Mouse (Mus musculus) gastrocnemius, postnatal 14 days (tissue): ENCODE measurements around the gene Mest. TPM values are rescaled to one million over a fixed set of nuclear protein-coding genes. Genes with fewer than 3 reads are reported as not detected.
A peak's percentile ranks its signal among the peaks of the same experiment; 100 is the strongest.

Experiments
- DNase-seq: peaks from one replicate; pipeline ENCODE4 v3.0.0; 2021; ENCODE audit warnings: mixed read lengths
- intact Hi-C: fragments of 180-260 bp; cut with DNase I; formaldehyde crosslinking; loops from one replicate; pipeline ENCODE4 v1.15.1; 2025; ENCODE audit warnings: low total_unique reads
- microRNA-seq, 2 experiments: library from miRNA; unstranded; fragments of <30 nt; microRNA quantifications; one replicate each; pipeline ENCODE4 v1.2.0; 2021
- total RNA-seq, 2 experiments: library from RNA; stranded (reverse); gene quantifications; 2 replicates each; pipeline ENCODE4 v1.2.3; 2021

The Mest gene
- total RNA-seq, 2 experiments from 2014 or later, result 64.5 to 101 TPM

DNA sequence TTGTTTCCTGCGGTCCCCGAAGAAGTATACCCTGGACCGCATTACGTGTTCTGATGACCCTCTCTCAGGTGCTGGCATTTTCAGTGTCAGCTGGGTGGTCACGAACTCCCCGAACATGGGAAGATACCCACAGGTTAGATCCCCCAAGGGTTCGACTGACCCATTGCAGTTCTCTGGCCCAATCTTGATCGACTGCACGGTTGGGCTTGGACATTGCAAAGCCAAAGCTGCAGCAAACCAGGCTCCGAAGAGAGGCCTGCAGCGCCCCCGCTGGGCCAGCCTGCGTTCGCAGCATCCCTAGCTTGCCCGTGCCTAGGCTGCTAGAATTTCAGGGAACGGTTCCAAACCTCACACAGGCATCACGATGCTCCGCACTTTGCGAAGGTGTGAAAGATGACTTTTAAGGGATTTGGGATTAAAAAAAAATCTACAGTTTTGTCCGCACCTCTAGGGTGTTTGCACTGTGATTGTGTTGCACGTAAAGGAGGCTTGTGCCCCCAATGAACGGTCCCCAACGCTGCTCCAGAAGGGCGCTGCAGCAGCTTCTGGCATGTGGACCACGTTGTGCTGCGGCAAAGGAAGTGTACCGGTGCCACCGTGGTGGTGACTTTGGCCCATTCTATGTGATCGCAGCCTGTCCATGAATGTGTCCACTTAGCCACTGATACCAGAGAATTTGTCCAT lies 13.7 kb downstream of the Mest start:
- peak; percentile 84 for DNase-seq
- intact Hi-C loops, result no loop called here

DNA sequence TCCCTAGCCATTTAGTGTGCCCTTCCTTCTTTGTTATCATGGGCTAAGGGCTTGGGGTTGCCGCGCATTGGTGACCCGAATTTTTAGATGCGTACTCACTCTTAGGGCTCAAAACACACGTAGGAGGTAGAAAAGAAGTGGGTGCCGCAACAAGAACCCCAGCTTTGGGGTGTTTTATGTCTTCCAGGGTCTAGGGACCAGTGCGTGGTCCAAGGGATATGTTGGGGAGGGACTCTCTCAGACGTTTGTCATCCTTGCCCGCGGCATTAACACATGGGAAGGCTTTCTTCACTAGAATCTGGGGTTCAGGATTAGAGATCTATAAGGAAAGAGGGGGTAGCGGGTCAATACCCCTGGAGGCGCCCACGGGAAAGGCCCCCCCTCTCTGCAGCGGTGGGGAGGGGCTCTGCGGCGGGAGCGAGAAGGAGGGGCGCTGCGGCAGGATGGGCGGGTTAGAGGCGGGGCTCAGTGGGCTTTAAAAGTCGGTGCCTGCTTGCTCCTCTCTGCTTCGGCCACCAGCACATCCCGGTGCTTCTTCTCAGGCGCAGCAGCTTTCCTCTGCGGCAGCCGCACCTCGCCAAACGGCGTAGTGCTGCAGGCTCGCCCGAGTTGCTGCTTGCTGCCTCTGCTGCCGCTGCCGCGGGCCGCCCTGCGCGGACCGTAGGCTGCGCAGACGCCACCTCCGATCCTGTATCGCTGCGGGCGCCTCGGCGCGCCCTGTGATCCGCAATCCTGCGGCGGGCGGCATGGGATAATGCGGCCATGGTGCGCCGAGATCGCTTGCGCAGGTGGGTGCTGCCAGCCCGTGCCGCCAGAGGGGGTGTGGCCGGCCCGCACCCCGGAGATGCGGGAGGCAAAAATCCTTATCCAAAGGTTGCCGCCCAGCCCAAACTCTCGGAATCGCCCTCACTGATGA lies 14.5 kb downstream of the Mest start:
- DNase-seq, result peak; percentile 84
- intact Hi-C loops, result no loop called here

DNA sequence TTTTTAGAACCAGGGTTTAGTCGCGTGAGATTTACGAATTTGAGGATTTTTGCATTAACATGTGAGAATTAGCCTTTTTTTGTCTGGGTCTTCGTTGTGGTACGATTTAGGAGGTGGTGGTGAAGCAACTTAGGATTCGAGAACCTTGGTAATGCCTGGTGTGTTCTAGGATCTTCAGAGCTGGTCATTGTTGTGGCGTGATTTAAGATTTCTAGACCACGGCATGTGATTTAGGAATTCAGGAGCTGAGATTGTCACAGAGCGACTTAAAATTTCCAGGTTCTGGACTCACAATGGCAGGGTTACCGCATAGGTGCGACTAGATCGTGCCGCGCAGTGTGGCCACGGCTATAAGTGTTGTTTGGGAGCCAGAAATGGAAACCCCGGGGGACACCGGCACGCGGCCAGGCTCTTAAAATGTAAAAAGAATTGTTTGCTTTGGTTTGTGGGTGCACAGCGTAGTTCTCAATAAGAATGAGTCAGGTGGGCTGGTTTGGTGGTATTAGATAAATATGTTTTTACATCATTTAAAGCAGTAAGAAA lies 15.2 kb downstream of the Mest start:
- intact Hi-C loops, result no loop called here
- no peak for DNase-seq

DNA sequence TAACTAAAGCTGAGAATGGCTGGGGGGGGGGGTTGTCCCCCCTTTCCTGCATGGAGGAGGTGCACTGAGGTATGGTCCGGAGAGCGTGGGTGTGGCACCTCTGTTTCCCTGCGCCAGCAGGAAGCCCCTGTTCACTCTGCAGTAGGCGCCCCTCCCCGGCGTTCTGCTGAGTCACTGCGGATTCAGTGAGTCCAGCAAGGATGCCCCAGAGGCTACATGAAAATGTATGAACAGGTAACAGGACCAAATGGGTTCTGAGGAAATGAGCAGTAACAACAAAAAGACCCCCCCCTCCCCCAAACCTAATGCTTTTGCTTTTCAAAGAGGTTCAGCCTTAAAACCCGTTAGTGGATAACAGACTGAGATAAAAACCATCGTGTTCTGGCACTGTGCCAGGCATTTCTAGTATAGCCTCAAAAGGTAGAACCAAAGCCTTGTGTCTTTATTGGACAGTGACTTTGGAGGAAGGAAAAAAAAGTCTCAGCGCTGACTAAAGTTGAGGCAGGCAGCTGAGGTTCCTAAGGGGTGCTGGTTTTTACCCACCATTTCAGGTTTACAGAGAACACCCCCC lies 15.9 kb downstream of the Mest start:
- peak; percentile 40 for DNase-seq
- intact Hi-C loops, result no loop called here

DNA sequence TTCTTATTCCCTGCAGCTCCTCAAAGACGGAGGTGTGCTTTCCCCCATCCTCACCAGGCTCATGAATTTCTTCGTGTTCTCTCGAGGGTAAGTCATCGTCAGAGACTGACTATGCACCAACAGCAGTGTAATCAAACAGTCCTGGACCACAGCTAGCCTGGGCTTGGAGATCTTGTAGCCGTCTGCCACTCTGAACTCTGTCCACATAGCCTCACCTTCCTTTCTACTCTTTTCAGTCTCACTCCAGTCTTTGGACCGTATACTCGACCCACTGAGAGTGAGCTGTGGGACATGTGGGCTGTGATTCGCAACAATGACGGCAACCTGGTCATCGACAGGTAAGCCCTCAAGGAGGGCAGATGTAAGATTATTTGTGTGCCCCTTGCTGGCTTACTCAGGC lies 21.5 kb downstream of the Mest start:
- no peak for DNase-seq
- intact Hi-C loops, result no loop called here

DNA sequence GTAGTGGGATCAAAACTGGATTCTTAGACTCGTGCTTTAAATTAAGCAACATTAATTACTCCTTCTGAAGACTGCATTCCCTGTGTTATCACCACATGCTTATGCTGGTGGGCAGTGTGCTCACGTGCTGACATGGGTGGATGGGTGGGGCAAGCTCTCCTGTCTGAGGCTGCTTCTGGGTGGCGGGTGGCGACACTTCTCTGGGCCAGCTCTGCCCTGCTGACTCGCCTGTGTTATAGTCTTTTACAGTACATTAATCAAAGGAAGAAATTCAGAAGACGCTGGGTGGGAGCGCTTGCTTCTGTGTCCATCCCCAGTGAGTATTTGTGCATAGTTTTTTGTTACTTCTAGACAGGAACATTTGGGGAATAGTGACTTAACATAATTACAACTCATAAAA lies 22.2 kb downstream of the Mest start:
- intact Hi-C loops, result no loop called here
- no peak for DNase-seq

DNA sequence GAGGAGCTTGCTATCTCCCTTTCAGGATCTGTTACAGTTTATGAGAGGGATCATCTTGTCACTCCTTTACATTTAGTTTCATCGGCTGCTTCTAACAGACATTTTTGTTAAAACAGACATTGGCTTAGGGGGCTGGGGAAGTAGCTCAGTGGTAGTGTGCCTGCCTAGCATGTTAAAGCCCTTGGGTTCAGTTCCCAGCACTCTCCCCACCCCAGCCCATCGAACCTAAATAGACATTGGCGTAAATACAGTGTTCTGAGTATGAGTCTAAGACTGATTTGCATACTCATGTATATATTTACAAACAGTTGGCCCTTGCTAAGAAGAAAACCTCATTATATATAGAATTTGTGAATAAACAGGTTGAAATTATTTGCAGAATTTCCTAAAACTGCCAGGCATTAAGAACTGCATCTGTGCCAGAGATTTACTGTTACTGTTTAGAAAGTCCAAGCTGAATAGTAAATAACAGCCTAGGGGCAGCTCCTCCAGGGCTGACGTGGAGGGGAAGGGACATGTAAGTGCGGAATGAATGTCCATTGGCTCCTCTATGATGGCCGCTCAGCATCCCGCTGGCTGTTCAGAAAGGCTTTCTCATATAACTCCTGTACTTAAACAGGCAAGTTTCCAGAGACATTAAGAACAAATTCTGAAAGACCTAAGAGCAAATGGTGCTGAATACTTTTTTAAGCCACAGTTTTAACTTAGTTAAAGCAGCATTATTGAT lies 24.4 kb downstream of the Mest start:
- no peak for DNase-seq
- intact Hi-C loops, result no loop called here

DNA sequence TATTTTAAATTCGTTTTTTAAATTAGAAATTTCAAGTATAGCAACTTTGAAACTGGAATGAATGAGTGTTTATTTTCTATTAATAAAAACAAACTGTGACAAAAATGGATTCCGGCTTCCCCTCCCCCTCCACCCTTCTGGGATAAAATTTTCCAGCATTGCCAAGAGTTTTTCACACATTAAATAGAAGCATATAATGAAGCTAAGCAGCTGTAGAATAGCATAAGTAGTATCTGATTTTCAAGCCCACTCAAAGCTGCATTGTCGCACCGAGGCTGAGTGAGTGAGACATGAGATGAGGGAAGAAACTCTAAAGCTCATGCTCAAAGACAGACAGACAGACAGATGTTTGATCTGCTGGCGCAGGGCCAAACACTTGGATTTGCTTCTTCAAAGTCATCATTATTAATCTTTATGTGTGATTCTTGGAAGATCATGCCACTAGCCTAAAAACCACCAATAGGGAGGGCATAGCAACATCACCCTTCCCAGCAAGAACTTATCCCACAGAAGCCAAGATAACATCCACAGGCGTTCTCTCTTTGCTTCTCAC lies 25.1 kb downstream of the Mest start:
- DNase-seq, result no peak
- intact Hi-C loops, result no loop called here

DNA sequence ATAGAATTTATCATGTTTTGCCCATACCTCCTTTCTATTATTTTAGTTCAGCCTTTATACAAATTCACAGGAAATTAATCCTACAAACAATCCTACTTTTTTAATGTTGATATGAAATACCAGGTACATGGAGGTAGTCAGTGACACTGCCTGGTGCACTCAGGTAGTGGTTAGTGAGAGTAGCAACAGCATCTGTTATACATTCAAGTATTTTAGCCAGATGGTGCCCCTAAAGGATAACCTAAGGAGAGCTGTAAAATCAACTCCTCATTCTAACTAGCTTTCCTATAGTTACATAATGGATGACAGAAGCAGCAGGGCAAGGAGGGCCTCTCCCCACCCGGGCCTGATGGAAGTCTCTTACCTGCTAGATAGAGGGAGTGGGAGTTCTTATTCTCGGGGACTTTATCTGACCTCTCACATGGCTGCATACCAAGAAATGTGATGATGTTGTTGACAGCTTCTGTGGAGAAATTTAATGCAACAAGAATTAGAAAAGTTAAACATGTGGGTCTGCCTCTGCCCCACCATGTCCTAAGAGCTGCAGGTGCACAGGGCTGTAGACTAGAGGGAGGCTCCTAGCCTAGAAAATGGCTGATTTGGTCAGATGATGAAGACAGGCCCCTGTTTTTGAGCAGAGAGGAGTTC lies 25.8 kb downstream of the Mest start:
- no peak for DNase-seq
- intact Hi-C loops, result no loop called here

DNA sequence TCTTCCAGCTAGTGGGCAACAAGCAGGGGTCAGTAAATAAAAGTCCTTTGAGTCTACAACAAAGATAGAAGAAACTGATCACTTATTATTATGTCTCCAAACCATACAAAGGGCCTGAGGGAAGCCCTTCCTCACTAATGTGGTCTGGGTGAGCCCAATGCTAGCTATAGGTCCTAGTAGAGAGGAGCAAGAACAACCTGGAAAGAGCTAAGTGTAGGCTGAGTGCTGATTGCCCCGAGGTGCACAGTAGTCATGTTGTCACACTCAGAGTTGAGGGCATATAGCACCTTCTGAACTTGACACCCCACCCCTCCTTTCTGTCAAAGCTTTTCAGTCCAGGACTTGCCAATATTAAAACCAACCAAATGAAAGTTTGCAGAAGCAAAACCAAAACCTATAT lies 26.5 kb downstream of the Mest start:
- intact Hi-C loops, result no loop called here
- DNase-seq, result no peak

DNA sequence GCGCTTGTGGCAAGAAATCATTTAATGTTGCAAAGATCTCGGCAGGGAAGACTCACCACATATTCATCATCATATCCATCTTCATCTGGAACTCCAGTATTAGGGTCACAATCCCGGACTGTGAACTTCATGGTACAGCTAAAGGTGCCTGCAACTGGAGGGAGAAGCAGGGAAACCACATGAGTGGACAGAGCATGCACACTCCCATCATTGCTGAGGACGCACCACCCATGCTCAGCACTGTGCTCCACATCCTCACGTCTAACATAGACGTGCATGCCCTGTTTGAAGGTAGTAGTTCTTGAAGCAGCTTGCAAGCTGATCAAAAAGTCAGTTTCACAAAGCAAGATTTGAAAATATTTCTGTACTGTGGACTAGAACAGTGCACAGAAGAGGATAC lies 27.1 kb downstream of the Mest start:
- intact Hi-C loops, result no loop called here
- no peak for DNase-seq

DNA sequence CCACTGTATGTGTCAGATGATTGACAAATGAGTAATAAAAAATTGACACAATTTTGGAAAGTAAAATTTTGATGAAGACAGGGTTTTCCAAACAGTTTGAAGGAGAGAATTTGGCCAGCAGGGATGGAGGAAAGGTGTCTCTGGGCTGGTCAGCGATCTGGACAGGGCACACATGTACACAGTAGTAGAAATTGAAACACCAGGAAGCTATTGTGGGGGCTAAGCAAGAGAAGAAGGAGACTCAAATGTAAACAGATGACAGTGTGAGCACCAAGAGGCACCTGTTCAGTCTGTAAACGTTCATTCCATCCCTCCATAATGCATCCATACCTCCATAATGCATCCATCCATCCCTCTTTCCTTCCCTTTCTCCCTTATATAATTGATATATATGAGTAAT lies 27.9 kb downstream of the Mest start:
- intact Hi-C loops, result no loop called here
- no peak for DNase-seq

Small RNA genes within 50 kb of the gene (microRNA-seq; reads per million reads assigned to microRNA genes)
- 17,512 to 22,623 reads per million in 2 experiments for gene Mir335

Other genes starting within 250 kb of the Mest start
- gene Tmem209, start 213.8 kb upstream of the Mest start, total RNA-seq, result 1 to 10 TPM; 7.9 to 8.3 TPM
- gene Ssmem1, start 213.7 kb upstream of the Mest start, total RNA-seq, result under 1 TPM; 0.14 to 0.29 TPM
- gene Cpa2, start 182.0 kb upstream of the Mest start, total RNA-seq, result 1 to 10 TPM in 1 of 2 experiments, not detected in 1; 1.3 TPM
- gene Cpa4, start 155.2 kb upstream of the Mest start, total RNA-seq, result under 1 TPM; 0.13 to 0.25 TPM
- gene Cpa5, start 112.5 kb upstream of the Mest start, total RNA-seq, result under 1 TPM; 0.31 to 0.43 TPM
- not detected for gene Cpa1, start 84.3 kb upstream of the Mest start, total RNA-seq
- 1 to 10 TPM; 1.3 to 2.1 TPM for gene Cep41, start 29.8 kb upstream of the Mest start, total RNA-seq
- 10 to 100 TPM; 25.1 to 25.7 TPM for gene Copg2, start 173.2 kb downstream of the Mest start, total RNA-seq
- gene Tsga13, start 192.0 kb downstream of the Mest start, total RNA-seq, result not detected
- 1 to 10 TPM in 1 of 2 experiments, under 1 TPM in 1; 0.82 to 1.5 TPM for gene Klf14, start 235.5 kb downstream of the Mest start, total RNA-seq